Mouse (Mus musculus): ENCODE measurements around the gene Mkks.

Mkks gene

GRCm38 (mm10) chr2:136835882-136836281 lies 55.3 kb downstream of the Mkks start:
- no peak for DNase-seq (ENCODE audit: low spot score in 2 of 2)

DNA sequence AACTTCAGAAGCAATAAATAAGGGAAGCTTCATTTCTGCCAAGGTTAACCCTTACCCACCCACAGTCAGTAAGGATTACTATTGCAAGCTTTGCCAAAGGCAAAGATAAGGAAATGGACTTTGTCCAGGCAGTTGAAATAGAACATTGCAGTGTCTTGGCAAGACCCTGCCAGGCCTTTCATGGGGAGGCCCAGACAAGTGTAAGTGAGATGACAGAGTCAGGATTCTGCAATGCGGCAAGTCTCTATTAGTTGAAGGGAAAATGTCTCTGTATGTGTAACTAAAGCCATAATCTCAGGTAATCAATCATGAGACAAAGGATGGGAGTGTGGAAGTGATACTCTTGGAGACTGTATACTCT lies 56.5 kb downstream of the Mkks start:
- no peak for DNase-seq (ENCODE audit: low spot score in 2 of 2)

DNA sequence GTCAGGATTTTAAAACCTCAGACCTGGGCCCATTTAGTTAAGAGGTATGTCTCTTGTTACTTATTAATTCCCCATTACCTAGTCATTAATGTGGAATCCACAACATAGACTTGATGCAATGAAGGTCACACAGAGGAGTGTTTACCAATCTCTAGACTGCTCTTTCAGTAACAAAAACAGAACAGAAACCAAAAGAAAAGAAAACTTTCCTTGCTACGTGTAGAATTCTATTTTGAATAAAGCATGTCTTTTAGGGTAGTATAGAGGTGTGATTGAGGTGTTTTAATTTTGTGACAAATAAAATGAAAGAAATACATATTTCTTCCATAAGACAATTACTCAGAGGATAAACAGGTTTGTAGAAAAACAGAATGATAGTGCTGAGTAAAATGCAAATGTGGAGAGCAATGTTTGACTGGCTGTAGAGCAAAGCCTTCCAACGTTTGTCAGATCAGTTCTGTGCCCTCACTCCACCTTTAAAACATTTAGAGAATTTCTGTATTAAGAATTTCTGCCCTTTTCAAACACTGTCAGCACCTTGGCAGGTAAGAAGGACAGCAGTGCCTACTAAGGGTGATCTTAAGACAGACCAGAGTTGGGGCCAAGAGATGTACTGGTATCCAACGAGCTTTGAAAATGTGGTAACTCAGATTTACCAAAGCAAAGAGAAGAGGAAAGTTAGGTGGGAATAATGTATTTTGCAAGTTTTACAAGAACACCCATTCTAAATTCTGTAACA lies 57.0 kb downstream of the Mkks start:
- no peak for DNase-seq (ENCODE audit: low spot score in 2 of 2)

GRCm38 (mm10) chr2:136832936-136833335 lies 58.3 kb downstream of the Mkks start:
- no peak for DNase-seq (ENCODE audit: low spot score in 2 of 2)

- no peak for DNase-seq (ENCODE audit: low spot score in 2 of 2)
These were observed 63.6 kb downstream of the Mkks start for GRCm38 (mm10) chr2:136827612-136828011.
